Mouse (Mus musculus) C2C12 (cell line): ENCODE measurements at regions not wholly inside any gene's neighbourhood (a gene's known extent, or its start where the extent isn't known, plus 50 kb on each side); places are given as distances from the start of the nearest gene placed in this dataset.

Experiments
- CEBPB ChIP-seq: IDR thresholded peaks from one replicate; pipeline ENCODE4 v1.6.1; 2011; ENCODE audit warnings: low read depth, mild to moderate bottlenecking, control low read depth, moderate library complexity
- CTCF ChIP-seq: IDR thresholded peaks from one replicate; pipeline ENCODE4 v1.5.1; 2011; ENCODE audit not compliant: control insufficient read depth, insufficient read depth, insufficient read length
- FOSL1 ChIP-seq: IDR thresholded peaks from one replicate; pipeline ENCODE4 v1.8.0; 2011; ENCODE audit warnings: mild to moderate bottlenecking, low read length; ENCODE audit not compliant: poor library complexity, insufficient read depth, severe bottlenecking
- MAX ChIP-seq: IDR thresholded peaks from one replicate; pipeline ENCODE4 v1.6.1; 2011; ENCODE audit warnings: mild to moderate bottlenecking, control low read depth
- MYOD1 ChIP-seq: IDR thresholded peaks from one replicate; pipeline ENCODE4 v1.6.1; 2011; ENCODE audit warnings: low read depth; ENCODE audit not compliant: control insufficient read depth, insufficient read length
- MYOG ChIP-seq: IDR thresholded peaks from one replicate; pipeline ENCODE4 v1.6.1; 2011; ENCODE audit not compliant: control insufficient read depth, insufficient read length; ENCODE audit errors: extremely low read depth
- USF1 ChIP-seq: IDR thresholded peaks from one replicate; pipeline ENCODE4 v1.6.1; 2011; ENCODE audit warnings: low read depth, mild to moderate bottlenecking, control low read depth, moderate library complexity

GRCm38 (mm10) chr6:51648813-51649212 lies 125.1 kb downstream of the Snx10 start:
- TF ChIP-seq CTCF = no peak
- TF ChIP-seq MYOD1 = no peak
- no peak for TF ChIP-seq MAX
- no peak for TF ChIP-seq MYOG
- TF ChIP-seq USF1 = no peak
- TF ChIP-seq CEBPB = no peak
- TF ChIP-seq FOSL1 = no peak
